Mouse (Mus musculus) megakaryocyte, embryonic 14.5 days (primary cell): Measurements from ENCODE around the gene Galns.

ENCODE experiments used
- FLI1 ChIP-seq: IDR thresholded peaks from 2 replicates; pipeline ENCODE4 v1.6.1; 2012; ENCODE audit warnings: low read length, inconsistent platforms, mixed read lengths
- GATA1 ChIP-seq: IDR thresholded peaks from 3 replicates; pipeline ENCODE4 v1.6.1; 2012; ENCODE audit warnings: mixed read lengths, low read length, inconsistent platforms, borderline replicate concordance

DNA sequence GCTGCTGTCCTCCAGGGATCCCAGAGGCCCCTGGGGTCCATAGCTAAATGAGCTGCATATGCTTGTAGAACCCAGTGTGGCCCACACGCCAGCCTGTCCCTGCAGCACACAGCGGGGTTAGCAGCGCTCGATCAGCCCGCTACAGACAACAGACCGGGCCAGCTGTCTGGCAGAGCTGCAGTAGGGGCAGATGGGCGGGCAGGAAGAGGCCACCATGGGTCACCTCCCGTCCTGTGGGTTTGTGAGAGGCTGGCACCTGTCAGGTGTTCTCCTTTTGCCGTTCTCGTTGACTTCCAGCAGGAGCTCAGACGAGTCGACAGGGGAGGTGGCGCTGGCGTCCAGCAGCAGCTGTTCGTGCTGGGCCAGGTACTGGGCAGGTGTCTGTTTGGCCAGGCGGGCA lies 27.3 kb upstream of the Galns start:
- no peak for TF ChIP-seq GATA1
- no peak for TF ChIP-seq FLI1
